Mouse (Mus musculus) forebrain, embryonic 13.5 days (tissue): ENCODE data around the gene C5ar1. TPM values are rescaled to one million over a fixed set of nuclear protein-coding genes. Genes with fewer than 3 reads are reported as not detected.
"Not testable (repeated sequence)": the region's sequence is repeated elsewhere in the genome, so short reads cannot be mapped to it uniquely, and the experiment has no call there.

Experiments used
- ATAC-seq: fragments of 200-750 bp; cut with Nextera tagmentation; 2 replicates; pipeline ENCODE4 v1.8.0; 2017
- H3K27ac ChIP-seq: fragments of 300-500 bp; sonication (generic); 2 replicates; pipeline ENCODE4 v1.5.1; 2015; ENCODE audit warnings: inconsistent platforms, mild to moderate bottlenecking, moderate library complexity
- H3K27me3 ChIP-seq: fragments of 300-500 bp; sonication (generic); 2 replicates; pipeline ENCODE4 v1.6.1; 2015; ENCODE audit warnings: mild to moderate bottlenecking, inconsistent platforms
- H3K36me3 ChIP-seq: fragments of 300-500 bp; sonication (generic); 2 replicates; pipeline ENCODE4 v1.6.1; 2015; ENCODE audit warnings: mild to moderate bottlenecking, inconsistent platforms; ENCODE audit not compliant: poor library complexity, severe bottlenecking
- H3K4me1 ChIP-seq: fragments of 300-500 bp; sonication (generic); 2 replicates; pipeline ENCODE4 v1.6.1; 2015; ENCODE audit warnings: inconsistent platforms
- H3K4me2 ChIP-seq: fragments of 300-500 bp; sonication (generic); 2 replicates; pipeline ENCODE4 v1.6.1; 2015; ENCODE audit warnings: inconsistent platforms, mild to moderate bottlenecking, moderate library complexity
- H3K4me3 ChIP-seq: fragments of 300-500 bp; sonication (generic); 2 replicates; pipeline ENCODE4 v1.5.1; 2015; ENCODE audit warnings: mild to moderate bottlenecking, inconsistent platforms
- H3K9ac ChIP-seq: fragments of 300-500 bp; sonication (generic); 2 replicates; pipeline ENCODE4 v1.6.1; 2015; ENCODE audit warnings: mild to moderate bottlenecking, inconsistent platforms
- H3K9me3 ChIP-seq: fragments of 300-500 bp; sonication (generic); replicated peaks from 2 replicates; pipeline ENCODE4 v1.6.1; 2016; ENCODE audit warnings: inconsistent platforms
- WGBS: fragments of 180-500 bp; shearing (Covaris S2); methylation state at CpG from one replicate; pipeline ENCODE4 v1.1.7; 2015; 5-methylcytosine and 5-hydroxymethylcytosine counted together
- polyA plus RNA-seq: library from polyadenylated mRNA; unstranded; fragments of >200 nt; fragmentation: Nextera tagmentation; extraction: Ambion mirVana; gene quantifications from 2 replicates; pipeline ENCODE4 v1.2.1, GENCODE M21; 2015

Gene C5ar1
- 0.57 and 1.2 TPM in 2 replicates for polyA plus RNA-seq

GRCm38 (mm10) chr7:16259110-16259590 lies at the start of gene C5ar1:
C5ar1 (minus strand) TSS chr7:16259540.
- Histone ChIP-seq H3K27me3 (no peaks in the 10 kb centered on the region), H3K4me1 (no peaks in the 10 kb centered on the region), H3K36me3 (no peaks in the 10 kb centered on the region), H3K9ac (no peak within 1 kb of the TSS), H3K9me3 (0 out of 2 replicates have a peak, but pooled peaks cover 4% of the 10 kb centered on the region), H3K4me3 (no peak within 1 kb of the TSS), H3K4me2 (no peak within 1 kb of the TSS), H3K27ac (no peak within 1 kb of the TSS)
- 93% methylated on average over 5 of the region's 5 CpGs for WGBS
- ATAC-seq = no peak

- H3K27ac ChIP-seq = no peak overlapping the region
- H3K36me3 ChIP-seq = no peaks in the 10 kb centered on the region
- WGBS = 40% methylated on average over 16 of the region's 16 CpGs
- H3K27me3 ChIP-seq = peaks cover 23% of the 10 kb centered on the region
- ATAC-seq = no peak
- H3K4me3 ChIP-seq = peak overlapping the region; percentile 70
- H3K9me3 ChIP-seq = no peaks in the 10 kb centered on the region
- peaks cover 49% of the 10 kb centered on the region for H3K4me1 ChIP-seq
- peak overlapping the region; percentile 97 for H3K4me2 ChIP-seq
- peak overlapping the region; percentile 71 for H3K9ac ChIP-seq
Measured at GRCm38 (mm10) chr7:16308555-16309317, 49.4 kb upstream of the C5ar1 start.

GRCm38 (mm10) chr7:16308093-16308492 lies 48.8 kb upstream of the C5ar1 start, which contains the start of gene Bbc3:
Bbc3 (plus strand) TSS chr7:16308393.
- H3K27ac ChIP-seq, H3K9me3 ChIP-seq, H3K36me3 ChIP-seq, ATAC-seq: not testable (repeated sequence)
- peaks cover 44% of the 10 kb centered on the region for H3K4me1 ChIP-seq
- H3K27me3 ChIP-seq = peaks cover 23% of the 10 kb centered on the region
- H3K9ac ChIP-seq = peak within 1 kb of the TSS; percentile 71
- WGBS = 70% methylated on average over 1 of the region's 1 CpGs
- H3K4me3 ChIP-seq = peak within 1 kb of the TSS; percentile 70
- peak within 1 kb of the TSS; percentile 97 for H3K4me2 ChIP-seq

GRCm38 (mm10) chr7:16307141-16307540 lies 47.8 kb upstream of the C5ar1 start:
- not testable (repeated sequence) for H3K36me3 ChIP-seq, ATAC-seq, H3K27ac ChIP-seq, H3K9ac ChIP-seq, H3K9me3 ChIP-seq, H3K4me2 ChIP-seq, H3K4me3 ChIP-seq
- H3K27me3 ChIP-seq = peaks cover 17% of the 10 kb centered on the region
- peaks cover 34% of the 10 kb centered on the region for H3K4me1 ChIP-seq
- 72% methylated on average over 6 of the region's 6 CpGs for WGBS

- Histone ChIP-seq H3K9ac (peak overlapping the region; percentile 65), H3K4me2 (peak overlapping the region; percentile 87), H3K9me3 (no peaks in the 10 kb centered on the region), H3K27me3 (no peaks in the 10 kb centered on the region), H3K36me3 (no peaks in the 10 kb centered on the region), H3K4me3 (peak overlapping the region; percentile 50), H3K27ac (peak overlapping the region; percentile 61), H3K4me1 (peaks cover 39% of the 10 kb centered on the region)
- WGBS = under 1% methylated on average over 52 of the region's 52 CpGs
- ATAC-seq = peak; percentile 95
Measured at GRCm38 (mm10) chr7:16299419-16300035, 40.2 kb upstream of the C5ar1 start.

GRCm38 (mm10) chr7:16298927-16299326 lies 39.6 kb upstream of the C5ar1 start:
- H3K9ac ChIP-seq = peak overlapping the region; percentile 65
- WGBS = 77% methylated on average over 5 of the region's 5 CpGs
- peak overlapping the region; percentile 50 for H3K4me3 ChIP-seq
- H3K27me3 ChIP-seq = no peaks in the 10 kb centered on the region
- no peaks in the 10 kb centered on the region for H3K36me3 ChIP-seq
- ATAC-seq = no peak
- peak overlapping the region; percentile 35; the same call in 1 of the 2 replicates for H3K27ac ChIP-seq
- peaks cover 39% of the 10 kb centered on the region for H3K4me1 ChIP-seq
- H3K9me3 ChIP-seq = no peaks in the 10 kb centered on the region
- H3K4me2 ChIP-seq = peak overlapping the region; percentile 87

GRCm38 (mm10) chr7:16297616-16298015 lies 38.3 kb upstream of the C5ar1 start:
- Histone ChIP-seq H3K36me3 (no peaks in the 10 kb centered on the region), H3K27me3 (no peaks in the 10 kb centered on the region), H3K9ac (no peak overlapping the region), H3K27ac (no peak overlapping the region), H3K4me1 (peaks cover 39% of the 10 kb centered on the region), H3K4me3 (peak overlapping the region; percentile 39; the same call in 1 of the 2 replicates), H3K9me3 (no peaks in the 10 kb centered on the region), H3K4me2 (0 out of 2 replicates have a peak overlapping the region, but pooled peaks have one; percentile 96)
- 56% methylated on average over 2 of the region's 2 CpGs for WGBS
- no peak for ATAC-seq

- WGBS = under 1% methylated on average over 15 of the region's 22 CpGs
- no peak overlapping the region for H3K27ac ChIP-seq
Measured at GRCm38 (mm10) chr7:16296766-16297390, 37.5 kb upstream of the C5ar1 start.

GRCm38 (mm10) chr7:16296146-16296545 lies 36.8 kb upstream of the C5ar1 start:
- WGBS = 25% methylated on average over 2 of the region's 2 CpGs
- peak overlapping the region; percentile 96 for H3K4me2 ChIP-seq
- no peaks in the 10 kb centered on the region for H3K27me3 ChIP-seq
- peak overlapping the region; percentile 53; the same call in 1 of the 2 replicates for H3K4me3 ChIP-seq
- peaks cover 39% of the 10 kb centered on the region for H3K4me1 ChIP-seq
- H3K9ac ChIP-seq = no peak overlapping the region
- H3K9me3 ChIP-seq = no peaks in the 10 kb centered on the region
- H3K27ac ChIP-seq = no peak overlapping the region
- H3K36me3 ChIP-seq = no peaks in the 10 kb centered on the region
- no peak for ATAC-seq

More at GRCm38 (mm10) chr7:16296766-16297390, 37.5 kb upstream of the C5ar1 start:
- Histone ChIP-seq H3K9me3 (no peaks in the 10 kb centered on the region), H3K9ac (peak overlapping the region; percentile 58), H3K4me2 (peak overlapping the region; percentile 96), H3K27me3 (no peaks in the 10 kb centered on the region), H3K36me3 (no peaks in the 10 kb centered on the region), H3K4me3 (peak overlapping the region; percentile 39), H3K4me1 (peaks cover 39% of the 10 kb centered on the region)
- ATAC-seq = no peak

- 2% methylated on average over 41 of the region's 41 CpGs for WGBS
- no peaks in the 10 kb centered on the region for H3K36me3 ChIP-seq
Measured at GRCm38 (mm10) chr7:16295321-16295900, 36.1 kb upstream of the C5ar1 start.

GRCm38 (mm10) chr7:16294837-16295236 lies 35.5 kb upstream of the C5ar1 start:
- H3K4me3 ChIP-seq = peak overlapping the region; percentile 53
- no peaks in the 10 kb centered on the region for H3K27me3 ChIP-seq
- H3K9ac ChIP-seq = peak overlapping the region; percentile 50
- H3K4me2 ChIP-seq = peak overlapping the region; percentile 96
- peak overlapping the region; percentile 63 for H3K27ac ChIP-seq
- peak; percentile 66 for ATAC-seq
- no peaks in the 10 kb centered on the region for H3K36me3 ChIP-seq
- H3K9me3 ChIP-seq = no peaks in the 10 kb centered on the region
- WGBS = 0% methylated on average over 23 of the region's 23 CpGs
- H3K4me1 ChIP-seq = peaks cover 35% of the 10 kb centered on the region

More at GRCm38 (mm10) chr7:16295321-16295900, 36.1 kb upstream of the C5ar1 start:
- peak; percentile 44 for ATAC-seq
- Histone ChIP-seq H3K4me3 (peak overlapping the region; percentile 53), H3K9ac (peak overlapping the region; percentile 50), H3K9me3 (no peaks in the 10 kb centered on the region), H3K27me3 (no peaks in the 10 kb centered on the region), H3K4me2 (peak overlapping the region; percentile 96), H3K27ac (peak overlapping the region; percentile 63), H3K4me1 (peaks cover 39% of the 10 kb centered on the region)
